Mouse (Mus musculus) cerebellum, adult 18-20 months (tissue): ENCODE results near the gene Txnl4b.
A peak's percentile ranks its signal among the peaks of the same experiment; 100 is the strongest.

ENCODE experiments used
- DNase-seq, 2 experiments: peaks; one replicate each; pipeline ENCODE4 v3.0.0; 2021

The Txnl4b gene

DNA sequence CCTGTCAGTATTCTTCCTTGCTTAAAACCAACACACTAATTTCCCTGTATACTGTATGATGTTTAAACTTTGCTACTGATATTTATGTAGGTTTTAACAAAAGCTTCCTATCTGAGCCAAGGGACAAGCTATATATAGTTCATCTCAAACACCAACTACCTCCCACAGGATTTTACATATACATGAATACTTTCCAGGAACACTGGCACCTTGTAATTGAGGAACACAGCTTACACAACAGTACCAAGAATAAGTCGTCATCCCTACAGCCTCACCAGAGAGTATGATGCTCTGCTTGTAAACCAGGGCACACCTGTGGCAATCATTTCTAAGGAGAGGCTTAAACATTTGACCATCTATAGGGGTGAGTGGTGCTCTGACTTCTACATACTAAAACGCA lies 41.0 kb downstream of the Txnl4b start:
- no peak for DNase-seq

DNA sequence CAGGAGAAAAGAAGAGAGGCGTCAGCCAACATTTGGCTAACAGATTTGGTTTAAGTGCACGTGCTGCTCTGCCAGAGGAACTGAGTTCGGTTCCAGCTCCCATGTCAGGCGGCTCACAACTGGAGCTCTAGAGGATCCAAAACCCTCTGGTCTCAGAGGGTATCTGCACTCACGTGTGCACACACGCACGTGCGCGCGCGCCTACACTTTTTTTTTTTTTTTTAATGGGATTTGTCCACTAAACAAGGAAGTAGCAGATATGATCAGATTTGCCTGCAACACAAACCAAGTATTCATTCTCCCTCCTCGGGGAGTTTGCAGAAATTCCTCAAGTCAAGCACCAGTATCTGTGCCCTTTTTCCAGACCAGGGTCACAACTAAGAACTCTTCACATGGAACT lies 42.0 kb downstream of the Txnl4b start:
- peak; percentile 8 to 13 for DNase-seq

DNA sequence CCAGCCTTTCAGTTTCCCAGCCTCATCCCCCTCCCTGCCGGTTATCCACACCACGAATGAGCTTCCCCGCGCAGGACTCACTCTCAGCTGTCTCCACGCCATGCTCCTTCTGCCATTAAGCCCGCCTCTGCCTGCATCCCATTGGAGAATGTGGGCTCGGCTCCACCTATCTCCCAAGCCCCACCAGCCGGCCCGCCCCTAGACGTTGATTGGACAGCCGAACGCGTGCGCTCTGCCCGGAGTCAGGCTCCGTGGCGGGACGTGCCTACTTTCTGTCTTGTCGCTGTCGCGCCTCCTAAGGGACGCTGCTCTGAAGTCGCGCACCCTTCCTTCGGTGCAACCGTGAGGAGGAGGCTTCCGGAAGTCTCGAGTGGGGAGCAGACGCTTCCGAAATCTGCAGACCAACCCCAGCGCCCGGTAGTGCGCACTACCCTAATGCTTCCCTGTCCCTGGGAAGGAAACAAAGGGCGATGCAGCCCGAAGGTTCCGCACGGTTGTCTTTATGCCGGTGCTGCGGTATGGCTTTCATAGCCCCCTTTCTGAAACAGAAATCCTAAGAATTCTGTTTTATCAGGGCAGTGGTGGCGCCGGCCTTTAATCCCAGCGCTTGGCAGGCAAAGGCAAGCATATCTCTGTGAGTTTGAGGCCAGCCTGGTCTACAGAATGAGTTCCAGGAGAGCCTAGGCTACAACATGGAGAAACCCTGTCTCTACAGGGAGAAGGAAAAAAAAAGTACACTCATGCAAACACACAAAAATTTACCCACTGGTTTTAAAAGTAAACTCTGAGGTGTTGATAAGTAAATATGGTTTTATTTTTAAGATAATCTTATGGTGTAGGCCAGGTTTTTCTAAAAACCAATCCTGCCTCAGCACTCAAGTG lies 42.8 kb downstream of the Txnl4b start, which contains the start of gene Dhodh:
Gene Dhodh (minus strand): TSS at position 403 of the 882 bp plus-strand sequence.
- DNase-seq, result peak; percentile 96 to 99

DNA sequence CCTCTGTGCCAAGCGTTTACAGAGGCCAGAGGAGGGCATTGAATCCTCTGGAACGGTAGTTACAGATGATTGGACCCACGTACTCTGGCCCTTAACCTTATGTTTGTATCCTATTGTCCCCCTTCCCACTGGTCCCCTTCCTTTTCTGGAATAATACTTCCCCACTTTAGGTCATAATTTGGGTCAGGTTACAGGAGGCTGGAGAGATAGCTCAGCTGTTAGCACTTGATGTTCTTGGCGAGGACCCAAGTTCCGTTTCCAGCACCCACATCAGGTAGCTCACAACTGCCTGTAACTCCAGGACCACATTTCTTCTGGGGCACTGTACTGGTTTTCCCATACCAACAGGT lies 43.4 kb downstream of the Txnl4b start:
- DNase-seq, result peak; percentile 19 to 44

DNA sequence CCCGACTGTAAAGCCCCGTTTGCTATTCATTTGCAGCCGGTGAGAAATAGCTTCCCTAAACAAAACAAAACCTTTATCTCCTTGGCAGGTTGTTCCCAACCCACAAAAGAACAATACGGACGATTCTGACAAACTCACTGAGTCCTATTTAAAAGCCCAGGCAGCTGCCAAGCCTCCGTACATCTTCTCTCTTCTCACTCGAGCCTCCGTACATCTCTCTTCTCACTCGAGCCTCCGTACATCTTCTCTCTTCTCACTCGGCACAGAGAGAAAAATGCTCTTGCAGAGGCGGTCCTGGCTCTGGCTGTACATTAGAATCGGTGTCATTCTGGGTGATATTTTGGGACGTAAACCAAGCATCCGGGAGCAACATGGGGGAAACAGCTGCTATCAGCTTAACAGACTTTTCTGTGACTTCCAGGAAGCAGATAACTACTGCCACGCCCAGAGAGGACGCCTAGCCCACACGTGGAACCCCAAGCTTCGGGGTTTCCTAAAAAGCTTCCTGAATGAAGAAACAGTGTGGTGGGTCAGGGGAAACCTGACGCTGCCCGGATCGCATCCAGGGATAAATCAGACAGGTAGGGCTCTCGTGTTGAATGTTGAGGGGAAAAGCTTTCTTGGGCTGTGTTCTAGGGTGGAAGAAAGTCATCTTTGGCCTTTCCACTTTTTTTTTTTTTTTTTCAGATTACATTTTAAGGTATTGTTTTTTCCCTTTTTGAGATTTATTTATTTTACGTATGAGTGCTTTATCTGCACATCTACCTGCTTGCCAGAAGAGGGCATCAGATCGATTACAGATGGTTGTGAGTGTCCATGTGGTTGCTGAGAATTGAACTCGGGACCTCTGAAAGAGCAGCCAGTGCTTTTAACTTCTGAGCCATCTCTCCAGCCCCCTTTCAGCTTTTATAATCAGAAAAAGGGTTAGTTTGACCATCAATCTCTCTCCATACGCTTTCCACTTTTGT lies 48.8 kb downstream of the Txnl4b start, which contains the start of gene Pkd1l3:
Gene Pkd1l3 (plus strand): TSS at position 275 of the 968 bp plus-strand sequence.
- DNase-seq, result no peak

DNA sequence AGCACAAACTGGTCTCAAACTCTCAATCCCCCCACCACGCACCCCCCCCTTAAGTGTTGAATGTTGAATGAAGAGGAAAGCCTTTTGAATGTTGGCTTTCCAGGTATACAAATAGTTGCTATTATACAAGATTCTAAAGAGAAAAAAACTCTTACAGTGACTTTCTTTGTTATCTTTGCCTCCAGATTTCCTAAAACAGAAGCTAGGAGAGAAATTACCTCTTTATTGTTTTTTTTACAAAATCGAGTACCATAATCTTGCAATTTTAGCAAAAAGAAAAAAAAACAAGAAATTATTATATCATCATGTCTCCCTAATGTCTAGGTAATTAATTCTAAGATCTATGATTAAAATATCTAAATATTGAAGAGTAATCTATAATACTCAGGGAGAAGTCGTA lies 49.9 kb downstream of the Txnl4b start:
- DNase-seq, result no peak
